Mouse (Mus musculus): Measurements from ENCODE around the gene Sema5b. TPM values are rescaled to one million over a fixed set of nuclear protein-coding genes. Genes with fewer than 3 reads are reported as not detected.

Gene Sema5b
- total RNA-seq, 2 experiments from 2014 or later, result 14.1 to 18.2 TPM

DNA sequence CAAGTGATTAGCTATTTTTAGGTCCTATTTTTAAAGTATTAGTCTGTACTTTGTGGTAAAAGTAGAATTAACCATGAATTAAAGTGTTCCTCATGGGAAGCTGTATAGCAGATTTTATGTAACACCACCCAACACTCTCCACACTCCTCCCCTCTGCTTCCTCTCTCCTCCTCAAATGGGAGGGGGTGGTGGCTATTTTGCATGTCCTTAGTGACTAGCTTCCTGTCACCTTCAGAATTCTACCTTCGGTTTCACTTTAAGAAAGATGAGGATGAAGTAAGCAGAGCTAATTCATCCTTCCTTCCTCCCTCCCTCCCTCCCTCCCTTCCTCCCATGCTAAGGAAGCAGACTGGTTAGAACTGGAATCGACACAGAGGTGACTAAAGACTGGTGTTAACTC is 155.2 kb downstream of the Sema5b start:
- no peak for DNase-seq (ENCODE audit: extremely low spot score in 1 of 2, low spot score in 1 of 2)

DNA sequence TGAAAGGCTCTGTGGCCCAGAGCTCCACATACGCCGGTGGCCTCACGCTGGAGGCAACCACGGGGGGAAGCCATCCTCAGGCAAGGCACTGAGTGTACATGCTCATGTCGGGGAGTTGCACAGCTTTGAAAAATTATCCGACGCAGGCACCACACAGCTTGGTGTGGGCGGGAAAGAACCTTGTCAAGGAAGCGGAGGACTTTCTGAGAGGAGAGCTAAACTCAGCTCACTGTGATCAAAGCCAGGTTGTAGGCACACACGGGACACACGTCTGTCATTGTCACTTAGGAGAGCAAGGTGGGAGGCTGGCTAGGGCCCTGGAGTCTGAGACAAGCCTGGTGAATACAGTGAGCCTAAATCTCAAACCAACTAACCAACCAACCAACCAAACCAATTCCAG is 160.9 kb downstream of the Sema5b start:
- DNase-seq (ENCODE audit: extremely low spot score in 1 of 2, low spot score in 1 of 2), result peak; percentile 13 to 23

DNA sequence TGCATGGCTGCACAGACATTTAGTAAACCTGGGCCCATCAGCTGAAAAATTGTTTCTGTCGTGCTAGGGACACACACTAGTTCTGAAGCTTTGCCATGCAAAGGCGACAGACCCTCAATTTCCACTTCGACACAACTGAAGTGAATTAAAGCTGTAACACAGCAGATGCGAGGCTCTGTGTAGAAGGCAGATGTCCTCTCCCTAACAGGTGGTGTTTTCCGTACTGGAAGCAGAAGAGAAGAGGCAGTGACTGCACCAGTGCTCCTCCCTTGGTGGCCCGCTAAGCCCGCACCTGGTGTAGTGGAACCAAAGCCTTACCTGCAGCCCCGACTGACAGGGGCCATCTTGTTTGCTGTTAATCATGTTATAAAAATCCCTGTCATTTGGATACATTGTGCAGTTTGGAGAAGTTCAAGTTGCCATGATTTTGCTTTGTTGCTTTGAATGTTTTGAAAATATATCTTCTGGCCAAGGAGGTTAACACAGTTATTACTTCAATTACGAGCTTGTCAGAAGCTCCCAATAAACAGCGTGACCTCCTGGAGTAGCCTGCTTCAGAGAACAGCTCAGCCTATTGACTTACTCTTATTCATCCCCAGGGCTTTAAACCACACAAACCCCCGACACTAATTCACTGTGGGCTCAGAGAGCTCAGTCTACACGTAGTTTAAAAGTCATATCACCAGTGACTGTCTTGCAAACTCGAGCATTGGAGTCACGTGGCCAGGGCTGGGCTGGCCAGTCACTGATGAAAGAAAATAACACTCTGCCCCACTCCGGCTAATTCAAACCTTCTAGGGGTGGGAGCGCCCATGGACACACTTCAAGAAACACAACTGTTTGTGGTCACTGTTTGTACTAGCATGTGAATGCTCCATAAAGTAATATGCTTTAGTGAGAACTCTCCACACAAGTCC is 163.1 kb downstream of the Sema5b start:
- DNase-seq (ENCODE audit: extremely low spot score in 1 of 2, low spot score in 1 of 2), result no peak

DNA sequence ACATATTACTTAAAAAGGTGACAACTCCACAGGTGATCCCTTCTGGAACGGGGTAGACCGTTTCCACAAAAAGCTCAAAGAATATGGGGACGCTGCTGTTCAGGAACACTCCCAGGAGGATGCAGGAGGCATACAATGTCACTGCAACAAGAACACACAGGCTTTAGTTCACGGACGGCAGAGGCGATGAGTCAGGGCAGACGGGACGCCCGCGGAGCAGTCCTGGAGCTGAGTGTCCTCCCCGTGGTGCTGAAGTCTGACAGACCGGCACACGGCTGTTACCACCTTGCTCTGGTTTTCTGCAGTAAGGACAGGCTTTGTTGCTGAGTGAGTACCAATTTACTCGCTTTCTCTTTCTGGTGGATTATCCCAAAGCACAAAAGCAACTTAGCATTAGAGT is 163.9 kb downstream of the Sema5b start:
- no peak for DNase-seq (ENCODE audit: extremely low spot score in 1 of 2, low spot score in 1 of 2)

DNA sequence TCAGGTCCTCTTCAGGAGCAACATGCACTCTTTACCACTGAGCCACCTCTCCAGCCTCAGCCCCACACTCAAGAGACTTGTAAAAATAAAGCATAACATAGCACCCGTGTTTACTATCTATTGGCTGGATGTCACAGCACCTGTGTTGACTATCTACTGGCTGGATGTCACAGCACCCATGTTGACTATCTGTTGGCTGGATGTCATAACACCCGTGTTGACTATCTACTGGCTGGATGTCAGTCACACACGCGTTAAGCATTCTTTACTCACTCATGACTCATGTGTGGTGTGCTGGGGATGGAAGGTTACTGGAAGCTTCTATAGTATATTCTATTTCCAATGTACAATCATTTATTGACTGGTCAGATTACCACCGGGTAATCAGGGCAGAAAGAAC is 166.1 kb downstream of the Sema5b start:
- DNase-seq (ENCODE audit: extremely low spot score in 1 of 2, low spot score in 1 of 2), result no peak

DNA sequence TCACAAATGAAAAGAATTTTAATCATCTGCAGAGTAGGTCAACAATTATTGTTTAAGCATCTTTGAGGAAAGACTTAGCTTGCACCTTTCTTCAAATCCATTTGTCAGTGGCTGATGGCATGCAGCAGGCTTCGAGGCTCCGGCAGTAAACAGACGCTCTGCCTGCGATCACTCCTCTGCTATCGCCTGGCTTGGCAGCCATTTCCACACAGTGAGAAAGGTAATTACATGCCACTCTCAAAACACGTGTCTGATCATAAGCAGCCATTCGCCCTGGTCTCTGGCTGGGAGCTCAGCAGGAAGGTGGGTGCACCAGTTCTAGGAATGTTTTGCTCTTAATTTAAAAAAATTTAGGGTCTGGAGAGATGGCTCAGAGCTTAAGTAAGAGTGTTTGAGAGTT is 170.1 kb downstream of the Sema5b start:
- DNase-seq (ENCODE audit: extremely low spot score in 1 of 2, low spot score in 1 of 2), result no peak

DNA sequence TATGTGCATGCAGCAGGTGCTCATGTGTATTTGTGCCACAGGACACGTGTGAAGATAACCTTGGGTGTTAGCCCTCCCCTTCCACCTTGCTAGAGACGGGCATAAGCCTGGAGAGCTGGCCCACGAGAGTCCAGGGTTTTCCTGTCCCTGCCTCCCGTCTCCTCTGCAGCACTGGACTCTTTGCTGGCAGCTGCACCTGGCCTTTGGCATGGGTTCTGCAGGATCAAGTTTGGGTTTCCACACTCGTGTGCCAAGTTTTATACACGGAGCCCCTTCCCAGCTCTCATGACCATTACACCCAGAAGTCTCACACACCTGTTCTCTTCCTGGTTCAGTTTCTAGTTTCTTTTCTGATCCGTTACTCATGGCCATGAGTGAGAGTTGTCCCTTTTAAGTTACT is 172.7 kb downstream of the Sema5b start:
- no peak for DNase-seq (ENCODE audit: extremely low spot score in 1 of 2, low spot score in 1 of 2)

Other genes with a start within 250 kb of the Sema5b start
- 10 to 100 TPM; 14.5 to 17.0 TPM for gene Sec22a, start 177.2 kb upstream of the Sema5b start, total RNA-seq (2021)
- 1 to 10 TPM; 3.4 to 3.7 TPM for gene Pdia5, start 50.3 kb upstream of the Sema5b start, total RNA-seq (2021)
- gene Dirc2, start 228.2 kb downstream of the Sema5b start, total RNA-seq (2021), result 10 to 100 TPM; 70.6 to 81.7 TPM
- gene Hspbap1, start 229.2 kb downstream of the Sema5b start, total RNA-seq (2021), result 1 to 10 TPM; 4.6 to 5.7 TPM

All from layer of hippocampus, postnatal 25 days (tissue).